Mouse (Mus musculus) forebrain, embryonic 16.5 days (tissue): ENCODE measurements around the gene Actn3. TPM values are rescaled to one million over a fixed set of nuclear protein-coding genes. Genes with fewer than 3 reads are reported as not detected.

Source experiments
- ATAC-seq: fragments of 200-750 bp; cut with Nextera tagmentation; 2 replicates; pipeline ENCODE4 v1.8.0; 2017; ENCODE audit warnings: mild to moderate bottlenecking, moderate library complexity
- H3K27ac ChIP-seq: fragments of 300-500 bp; sonication (generic); 2 replicates; pipeline ENCODE4 v1.5.1; 2014; ENCODE audit warnings: low read length, control low read depth
- H3K27me3 ChIP-seq: fragments of 300-500 bp; sonication (generic); replicated peaks from 2 replicates; pipeline ENCODE4 v1.6.1; 2014; ENCODE audit warnings: low read length; ENCODE audit not compliant: control insufficient read depth, insufficient read depth
- H3K36me3 ChIP-seq: fragments of 300-500 bp; sonication (generic); 2 replicates; pipeline ENCODE4 v1.6.1; 2014; ENCODE audit not compliant: control insufficient read depth, insufficient read depth
- H3K4me1 ChIP-seq: fragments of 300-500 bp; sonication (generic); replicated peaks from 2 replicates; pipeline ENCODE4 v1.6.1; 2014; ENCODE audit warnings: low read length; ENCODE audit not compliant: control insufficient read depth, insufficient read depth
- H3K4me2 ChIP-seq: fragments of 300-500 bp; sonication (generic); 2 replicates; pipeline ENCODE4 v1.6.1; 2014; ENCODE audit warnings: mild to moderate bottlenecking, low read length, control low read depth
- H3K4me3 ChIP-seq: fragments of 300-500 bp; sonication (generic); replicated peaks from 2 replicates; pipeline ENCODE4 v1.5.1; 2014; ENCODE audit warnings: mild to moderate bottlenecking, low read length, control low read depth
- H3K9ac ChIP-seq: fragments of 300-500 bp; sonication (generic); replicated peaks from 2 replicates; pipeline ENCODE4 v1.6.1; 2014; ENCODE audit warnings: low read depth, low read length, control low read depth
- H3K9me3 ChIP-seq: fragments of 300-500 bp; sonication (generic); 2 replicates; pipeline ENCODE4 v1.6.1; 2016; ENCODE audit warnings: low read length; ENCODE audit not compliant: control insufficient read depth
- WGBS: fragments of 180-500 bp; shearing (Covaris S2); extraction: QIAGEN DNeasy Blood & Tissue Kit; methylation state at CpG from one replicate; pipeline ENCODE4 v1.1.7; 2014; 5-methylcytosine and 5-hydroxymethylcytosine counted together
- polyA plus RNA-seq: library from polyadenylated mRNA; unstranded; fragments of >200 nt; fragmentation: Nextera tagmentation; extraction: Ambion mirVana; gene quantifications from 2 replicates; pipeline ENCODE4 v1.2.1, GENCODE M21; 2015

The Actn3 gene
- 0.86 and 0.94 TPM in 2 replicates for polyA plus RNA-seq

- no peak; the same call in 1 of the 2 replicates for ATAC-seq
Measured at GRCm38 (mm10) chr19:4877785-4878184, at the start of gene Actn3. Gene Actn3 (minus strand): TSS chr19:4877909.

DNA sequence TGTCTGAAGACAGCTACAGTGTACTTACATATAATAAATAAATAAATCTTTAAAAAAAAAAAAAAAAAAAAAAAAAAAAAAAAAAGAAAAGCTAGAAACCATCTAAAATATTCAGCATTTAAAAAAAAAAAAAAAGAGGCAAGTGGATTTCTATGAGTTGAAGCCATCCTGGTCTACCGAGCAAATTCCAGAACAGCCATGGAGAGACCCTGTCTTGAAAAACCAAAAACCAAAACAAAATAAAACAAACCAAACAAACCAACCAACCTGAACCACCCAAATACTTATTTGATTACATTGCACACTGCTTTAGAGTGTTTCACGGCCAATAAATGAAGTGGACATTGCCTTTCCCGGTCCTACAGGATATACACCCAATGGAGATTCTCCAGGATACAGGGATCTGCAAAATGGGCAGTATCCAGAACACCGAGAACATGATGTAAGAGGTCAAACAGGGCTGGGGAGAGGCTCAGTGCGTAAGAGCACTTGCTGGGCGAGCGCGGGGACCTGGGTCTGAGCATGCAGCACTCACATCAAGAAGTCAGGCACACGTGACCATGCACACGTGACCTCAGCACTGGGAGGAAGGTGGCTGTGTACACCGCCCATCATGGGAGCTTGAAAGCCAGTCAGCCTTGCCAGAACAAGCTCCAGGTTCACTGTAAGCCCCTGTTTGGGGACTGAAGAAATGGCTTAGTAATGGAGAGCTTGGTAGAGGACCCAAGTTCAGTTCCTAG, 47.6 kb upstream of the Actn3 start:
- Histone ChIP-seq H3K9ac (no peak overlapping the region), H3K4me2 (no peak overlapping the region), H3K27me3 (no peaks in the 10 kb centered on the region), H3K27ac (no peak overlapping the region), H3K9me3 (no peaks in the 10 kb centered on the region), H3K36me3 (peaks cover 22% of the 10 kb centered on the region), H3K4me1 (peaks cover 20% of the 10 kb centered on the region), H3K4me3 (no peak overlapping the region)
- 96% methylated on average over 11 of the region's 11 CpGs for WGBS
- no peak for ATAC-seq

More at GRCm38 (mm10) chr19:4877785-4878184, at the start of gene Actn3:
- Histone ChIP-seq H3K9me3 (no peaks in the 10 kb centered on the region), H3K36me3 (no peaks in the 10 kb centered on the region), H3K27me3 (peaks cover 6% of the 10 kb centered on the region; the same call in 1 of the 2 replicates), H3K27ac (peak within 1 kb of the TSS; percentile 63; the same call in 1 of the 2 replicates), H3K9ac (peak within 1 kb of the TSS; percentile 89), H3K4me2 (peak within 1 kb of the TSS; percentile 54), H3K4me3 (peak within 1 kb of the TSS; percentile 91), H3K4me1 (peaks cover 15% of the 10 kb centered on the region)
- 3% methylated on average over 17 of the region's 17 CpGs for WGBS

GRCm38 (mm10) chr19:4919652-4920051, 41.9 kb upstream of the Actn3 start:
- Histone ChIP-seq H3K36me3 (peaks cover 46% of the 10 kb centered on the region), H3K4me3 (no peak overlapping the region), H3K27me3 (no peaks in the 10 kb centered on the region), H3K27ac (no peak overlapping the region), H3K4me1 (no peaks in the 10 kb centered on the region), H3K9me3 (no peaks in the 10 kb centered on the region), H3K4me2 (no peak overlapping the region), H3K9ac (no peak overlapping the region)
- WGBS = 85% methylated on average over 6 of the region's 6 CpGs
- no peak for ATAC-seq

- Histone ChIP-seq H3K9me3 (no peaks in the 10 kb centered on the region), H3K4me3 (no peak overlapping the region), H3K27ac (no peak overlapping the region), H3K27me3 (no peaks in the 10 kb centered on the region), H3K36me3 (peaks cover 48% of the 10 kb centered on the region), H3K9ac (no peak overlapping the region), H3K4me1 (no peaks in the 10 kb centered on the region), H3K4me2 (no peak overlapping the region)
- ATAC-seq = no peak
- WGBS = 89% methylated on average over 10 of the region's 10 CpGs
Measured at GRCm38 (mm10) chr19:4916827-4917226, 39.1 kb upstream of the Actn3 start.

DNA sequence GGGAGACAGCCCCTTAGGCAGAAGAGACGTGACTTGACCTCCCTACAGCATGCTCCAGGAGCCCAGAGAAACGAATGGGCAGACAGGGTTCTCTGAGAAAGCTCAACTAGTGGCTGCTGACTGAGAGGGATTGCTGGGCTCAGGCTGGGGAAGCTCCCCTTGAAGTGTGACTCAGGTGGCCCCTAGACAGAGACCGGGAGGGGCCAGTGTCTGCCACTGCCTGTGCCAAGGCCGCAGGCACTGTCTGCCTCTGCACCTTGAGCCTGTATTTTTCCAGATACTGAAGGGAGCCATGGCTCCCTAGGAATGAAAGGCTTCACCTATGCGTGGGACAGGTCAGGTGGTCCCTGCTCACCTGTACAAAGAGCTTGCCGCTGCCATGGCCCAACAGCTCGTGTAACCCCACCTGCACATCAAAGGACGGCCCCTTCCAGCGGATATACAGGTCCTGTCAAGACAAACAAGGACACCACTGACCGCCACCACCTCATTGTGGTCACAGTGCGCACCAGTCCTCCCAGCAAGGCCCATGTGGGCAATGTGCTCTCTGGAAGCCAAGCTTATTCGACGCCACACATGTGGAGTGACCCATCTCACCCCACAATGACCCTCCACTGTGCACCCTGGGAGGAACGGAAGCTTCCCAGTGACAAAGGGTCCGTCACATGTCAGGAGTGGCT, 38.4 kb upstream of the Actn3 start:
- no peaks in the 10 kb centered on the region for H3K9me3 ChIP-seq
- H3K27ac ChIP-seq = no peak overlapping the region
- no peak overlapping the region for H3K9ac ChIP-seq
- peaks cover 48% of the 10 kb centered on the region for H3K36me3 ChIP-seq
- WGBS = 88% methylated on average over 15 of the region's 15 CpGs
- H3K27me3 ChIP-seq = no peaks in the 10 kb centered on the region
- no peak overlapping the region for H3K4me3 ChIP-seq
- no peak overlapping the region for H3K4me2 ChIP-seq
- ATAC-seq = no peak
- H3K4me1 ChIP-seq = no peaks in the 10 kb centered on the region

- WGBS = 93% methylated on average over 7 of the region's 7 CpGs
- Histone ChIP-seq H3K4me3 (no peak overlapping the region), H3K9ac (no peak overlapping the region), H3K36me3 (peaks cover 26% of the 10 kb centered on the region), H3K27ac (no peak overlapping the region), H3K27me3 (no peaks in the 10 kb centered on the region), H3K4me1 (peaks cover 12% of the 10 kb centered on the region), H3K4me2 (no peak overlapping the region), H3K9me3 (no peaks in the 10 kb centered on the region)
- ATAC-seq = no peak
Measured at GRCm38 (mm10) chr19:4909376-4909775, 31.7 kb upstream of the Actn3 start.

GRCm38 (mm10) chr19:4908107-4908506, 30.4 kb upstream of the Actn3 start:
- Histone ChIP-seq H3K4me3 (no peak overlapping the region), H3K27me3 (no peaks in the 10 kb centered on the region), H3K9ac (no peak overlapping the region), H3K27ac (no peak overlapping the region), H3K9me3 (no peaks in the 10 kb centered on the region), H3K4me2 (no peak overlapping the region), H3K36me3 (peaks cover 16% of the 10 kb centered on the region), H3K4me1 (peaks cover 12% of the 10 kb centered on the region)
- no peak for ATAC-seq
- 79% methylated on average over 4 of the region's 4 CpGs for WGBS

DNA sequence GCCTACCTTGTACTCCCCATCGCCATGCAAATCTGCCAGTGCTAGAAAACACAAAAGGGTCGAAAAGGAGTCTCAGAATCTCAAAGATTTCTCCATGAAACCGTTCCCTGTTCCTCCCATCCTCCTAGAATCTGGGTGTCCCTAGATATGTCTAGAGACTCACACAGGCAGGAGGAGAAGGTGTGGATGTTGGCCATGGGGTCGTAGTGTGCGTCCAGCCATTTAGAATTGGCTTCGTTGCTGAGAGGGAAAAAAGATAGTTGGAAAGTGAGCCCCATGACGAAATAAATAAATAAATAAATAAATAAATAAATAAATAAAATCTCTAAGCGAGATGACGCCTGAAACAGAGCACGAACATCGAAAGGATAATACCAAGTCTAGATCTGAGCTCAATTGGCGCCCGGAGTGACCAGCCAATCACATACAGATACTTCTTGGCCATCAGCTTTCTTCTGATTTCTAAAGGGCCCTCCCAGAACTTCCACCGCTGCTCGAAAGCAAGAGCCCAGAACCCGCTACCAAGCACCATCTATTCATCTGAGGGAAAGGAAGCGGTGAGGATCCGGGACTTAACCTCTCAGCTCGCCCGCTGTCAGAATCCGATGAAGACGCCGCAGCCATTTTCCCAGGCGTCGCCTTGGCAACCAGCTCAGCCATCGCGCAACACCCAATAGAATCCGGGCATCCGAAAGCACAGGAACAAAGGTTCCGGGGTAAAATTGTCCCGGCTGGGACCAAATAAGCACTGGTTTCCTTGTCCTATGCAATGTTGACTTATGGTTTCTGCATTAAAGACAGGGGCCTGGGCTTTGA, 28.5 kb upstream of the Actn3 start, which contains the start of gene Bbs1:
Bbs1 (minus strand) TSS at position 650 of the 816 bp plus-strand sequence.
- Histone ChIP-seq H3K27me3 (no peaks in the 10 kb centered on the region), H3K9ac (peak within 1 kb of the TSS; percentile 79), H3K4me2 (peak within 1 kb of the TSS; percentile 81), H3K4me1 (peaks cover 12% of the 10 kb centered on the region), H3K9me3 (no peaks in the 10 kb centered on the region), H3K36me3 (peaks cover 15% of the 10 kb centered on the region), H3K4me3 (peak within 1 kb of the TSS; percentile 84), H3K27ac (peak within 1 kb of the TSS; percentile 83)
- peak; percentile 80 for ATAC-seq
- WGBS = 8% methylated on average over 31 of the region's 31 CpGs

DNA sequence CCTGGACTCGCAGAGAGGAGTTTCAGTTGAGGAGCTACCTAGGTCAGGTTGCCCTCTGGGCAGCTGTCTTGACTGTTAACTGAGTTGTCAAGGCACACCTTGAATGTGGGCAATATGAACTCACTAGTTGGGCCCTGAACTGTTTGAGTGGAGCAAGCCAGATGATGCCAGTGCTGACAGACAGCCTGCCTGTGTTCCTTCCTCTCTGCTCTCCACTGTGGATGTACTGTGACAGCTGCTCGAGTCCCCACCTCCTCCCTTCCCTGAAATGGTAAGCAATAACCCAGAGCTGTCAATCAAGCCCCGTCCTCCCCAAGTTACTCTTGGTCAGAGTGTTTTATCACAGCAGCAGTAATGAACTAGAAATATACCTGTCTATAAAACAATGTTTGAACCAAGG, 22.2 kb upstream of the Actn3 start:
- 90% methylated on average over 3 of the region's 3 CpGs for WGBS
- Histone ChIP-seq H3K4me2 (no peak overlapping the region), H3K4me1 (no peaks in the 10 kb centered on the region), H3K9me3 (no peaks in the 10 kb centered on the region), H3K27me3 (no peaks in the 10 kb centered on the region), H3K4me3 (no peak overlapping the region), H3K36me3 (peaks cover 7% of the 10 kb centered on the region; the same call in 1 of the 2 replicates), H3K9ac (no peak overlapping the region), H3K27ac (no peak overlapping the region)
- no peak for ATAC-seq
